Mouse (Mus musculus) urinary bladder, postnatal 36 days (tissue): ENCODE measurements around the gene Xrn1.
"Not testable (repeated sequence)": the region's sequence is repeated elsewhere in the genome, so short reads cannot be mapped to it uniquely, and the experiment has no call there.

Experiments used
- DNase-seq, 2 experiments: peaks; one replicate each; pipeline ENCODE4 v3.0.0; 2022; ENCODE audit warnings: low spot score in 2 of 2, mixed read lengths in 1 of 2

The Xrn1 gene

DNA sequence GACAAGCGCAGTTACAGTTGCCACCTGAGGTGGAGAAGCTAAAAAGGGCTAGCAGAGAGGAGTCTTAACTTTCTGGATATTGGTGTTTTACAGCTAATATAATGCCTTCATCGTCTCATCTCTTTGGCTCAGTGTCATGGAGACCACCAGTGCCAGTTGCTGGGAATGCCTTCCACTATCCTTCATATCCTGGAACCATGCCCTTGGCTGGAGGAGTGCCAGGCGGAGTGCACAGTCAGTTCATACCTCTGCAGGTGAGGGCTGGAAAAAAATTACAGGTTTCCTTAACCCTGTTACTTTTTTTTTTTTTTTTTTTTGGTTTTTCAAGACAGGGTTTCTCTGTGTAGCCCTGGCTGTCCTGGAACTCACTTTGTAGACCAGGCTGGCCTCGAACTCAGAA is 96.9 kb downstream of the Xrn1 start:
- DNase-seq: no peak

DNA sequence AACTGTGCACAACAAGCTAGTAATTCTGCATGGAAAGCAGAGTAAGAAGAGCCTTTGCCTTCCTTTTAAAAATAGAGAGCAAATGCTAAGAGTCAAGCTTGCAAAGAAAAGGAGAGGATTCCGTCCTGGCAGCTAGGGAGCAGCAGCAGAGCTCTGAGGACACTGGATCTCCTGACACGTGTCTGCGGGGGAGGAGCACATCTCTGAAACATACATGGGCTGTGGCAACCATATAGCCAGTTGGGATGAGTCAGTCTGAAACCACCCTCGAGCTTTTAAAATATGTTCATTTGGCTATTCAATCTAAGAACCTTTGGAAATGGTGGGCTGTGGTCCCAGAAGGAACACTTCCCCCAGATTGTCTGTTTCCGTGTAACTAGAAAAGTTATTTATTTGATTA is 100.3 kb downstream of the Xrn1 start:
- DNase-seq: no peak

DNA sequence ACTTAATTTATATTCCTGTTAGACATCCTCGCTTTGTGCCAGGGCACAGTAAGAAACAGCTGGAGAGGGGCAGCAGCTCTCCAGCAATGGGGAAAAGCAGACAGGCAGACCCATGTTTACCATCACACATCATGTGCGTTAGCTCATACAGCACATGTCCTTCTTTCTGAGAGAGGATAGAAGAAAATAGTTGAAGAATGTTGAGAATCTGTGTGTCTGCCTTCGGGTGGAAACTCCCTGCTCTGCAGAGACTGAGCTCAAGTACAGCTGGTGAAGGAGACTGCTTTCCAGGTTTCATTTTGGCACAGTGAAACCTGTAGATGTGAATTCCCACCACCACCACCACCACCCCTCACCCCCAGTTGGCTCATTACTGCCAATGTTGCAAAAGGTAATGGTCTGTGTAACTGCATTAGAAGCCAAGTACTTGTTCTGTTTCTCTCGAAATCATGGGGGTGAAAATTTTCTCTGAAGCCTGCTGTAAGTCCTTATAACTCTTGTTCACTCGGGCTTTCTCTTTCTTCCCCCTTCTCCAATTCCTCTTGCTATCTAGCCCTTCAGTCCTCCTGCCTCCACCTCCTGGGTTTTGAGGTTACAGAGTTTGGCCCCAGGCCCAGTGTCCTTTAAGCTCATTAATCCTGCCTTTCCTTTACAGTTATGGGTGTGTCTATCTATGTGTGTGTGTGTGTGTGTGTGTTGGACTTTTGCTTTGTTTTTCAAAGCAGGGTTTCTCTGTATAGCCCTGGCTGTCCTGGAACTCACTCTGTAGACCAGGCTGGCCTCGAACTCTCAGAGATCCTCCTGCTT is 102.1 kb downstream of the Xrn1 start:
- no peak for DNase-seq

DNA sequence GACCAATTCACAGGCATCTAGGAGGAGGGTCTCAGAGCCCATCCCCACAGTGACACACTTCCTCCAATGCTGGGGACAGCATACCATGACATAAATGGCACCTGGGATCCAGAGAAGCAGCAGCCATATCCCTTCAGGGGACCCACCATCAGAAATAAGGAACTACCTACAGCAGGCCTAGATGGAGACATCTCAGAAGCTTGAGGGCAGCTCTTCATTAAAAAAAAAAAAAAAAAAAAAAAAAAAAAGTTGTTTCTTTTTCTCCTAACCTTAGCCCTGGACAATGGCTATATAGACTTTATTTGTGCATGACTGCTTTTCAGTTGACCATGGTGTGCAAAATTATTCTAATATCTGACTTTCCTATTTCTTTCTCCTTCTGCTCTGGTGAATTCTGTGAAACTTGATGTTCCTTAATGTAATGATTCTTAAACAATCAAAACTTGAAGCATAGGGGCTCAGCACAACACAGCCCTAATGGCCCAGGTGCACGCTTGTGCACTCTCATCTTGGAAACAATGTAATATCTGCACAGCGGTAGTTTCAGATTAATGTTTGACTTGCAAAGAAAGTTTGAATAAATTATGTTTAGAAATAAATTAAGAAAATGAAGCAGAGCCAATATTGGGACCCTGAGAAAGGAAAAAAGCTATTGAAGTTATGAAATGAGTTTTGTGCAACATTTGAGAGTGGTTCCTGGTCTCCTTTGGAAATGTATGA is 108.7 kb downstream of the Xrn1 start:
- no peak for DNase-seq

DNA sequence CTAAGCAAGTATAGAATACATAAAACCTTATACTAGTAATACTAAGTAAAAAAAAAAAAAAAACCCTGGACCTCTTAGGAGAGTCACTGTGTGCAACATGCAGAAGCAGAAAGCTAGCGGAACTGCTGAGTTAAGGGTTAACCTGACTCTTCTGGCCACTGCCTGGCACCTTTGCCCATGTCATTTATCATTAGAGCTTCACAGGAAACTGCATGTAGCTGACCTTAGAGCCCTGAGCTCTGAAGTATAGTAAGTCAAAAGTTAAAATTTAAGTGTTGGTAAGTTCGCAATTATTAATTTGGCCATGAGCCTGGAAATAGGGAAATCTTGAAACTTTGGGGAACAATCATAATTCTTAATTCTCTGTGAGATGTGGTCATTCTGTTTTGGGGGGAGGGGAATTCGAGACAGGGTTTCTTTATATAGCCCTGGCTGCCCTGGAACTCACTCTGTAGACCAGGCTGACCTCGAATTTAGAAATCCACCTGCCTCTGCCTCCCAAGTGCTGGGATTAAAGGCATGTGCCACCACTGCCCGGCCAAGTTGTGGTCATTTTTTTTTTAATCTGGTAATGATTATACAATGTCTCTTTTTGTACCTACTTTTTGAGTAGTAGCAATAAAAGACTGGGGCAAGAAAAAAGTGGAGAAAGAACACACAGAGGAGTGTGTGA is 109.4 kb downstream of the Xrn1 start:
- DNase-seq: no peak

DNA sequence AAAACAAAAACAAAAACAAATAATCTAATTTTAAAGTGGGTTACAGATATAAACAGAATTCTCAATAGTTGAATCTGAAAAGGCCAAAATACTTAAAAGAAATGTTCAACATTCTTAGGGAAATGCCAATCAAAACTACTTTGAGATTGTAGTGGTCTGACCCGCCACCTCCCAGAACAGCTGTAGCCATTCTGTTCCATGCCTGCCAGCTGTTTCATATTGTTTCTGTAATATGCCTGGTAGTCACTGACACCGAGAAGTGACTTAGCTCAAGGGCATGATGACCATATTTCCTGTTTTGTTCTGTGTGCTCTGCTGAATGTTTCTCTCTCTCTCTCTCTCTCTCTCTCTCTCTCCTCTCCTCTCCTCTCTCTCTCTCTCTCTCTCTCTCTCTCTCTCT is 112.9 kb downstream of the Xrn1 start:
- DNase-seq: no peak

DNA sequence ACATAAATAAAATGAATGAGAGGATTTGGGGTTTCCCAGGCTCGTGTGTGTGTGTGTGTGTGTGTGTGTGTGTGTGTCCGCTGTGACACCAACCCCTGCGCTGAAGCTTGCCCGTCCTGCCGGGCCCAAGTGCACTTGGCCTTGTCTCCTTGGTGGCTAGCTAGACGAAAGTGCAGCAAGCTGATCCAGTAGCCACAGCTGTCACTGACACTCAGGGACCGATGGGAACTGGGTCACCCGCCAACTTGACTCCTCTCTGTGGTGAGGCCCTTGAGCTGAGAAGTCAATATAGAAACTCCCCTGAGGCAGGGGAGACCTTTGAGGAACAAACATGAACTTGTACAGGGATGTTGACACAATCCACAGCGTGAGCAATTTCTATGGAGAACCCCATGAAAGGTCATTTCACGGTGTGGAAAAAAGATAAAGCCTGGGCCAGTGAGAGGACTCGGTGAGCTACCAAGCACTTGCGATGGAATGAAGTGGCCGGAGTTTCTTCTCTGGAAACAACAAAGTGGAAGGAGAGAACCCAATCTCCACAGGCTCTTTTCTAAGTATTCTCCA is 124.3 kb downstream of the Xrn1 start:
- no peak for DNase-seq

DNA sequence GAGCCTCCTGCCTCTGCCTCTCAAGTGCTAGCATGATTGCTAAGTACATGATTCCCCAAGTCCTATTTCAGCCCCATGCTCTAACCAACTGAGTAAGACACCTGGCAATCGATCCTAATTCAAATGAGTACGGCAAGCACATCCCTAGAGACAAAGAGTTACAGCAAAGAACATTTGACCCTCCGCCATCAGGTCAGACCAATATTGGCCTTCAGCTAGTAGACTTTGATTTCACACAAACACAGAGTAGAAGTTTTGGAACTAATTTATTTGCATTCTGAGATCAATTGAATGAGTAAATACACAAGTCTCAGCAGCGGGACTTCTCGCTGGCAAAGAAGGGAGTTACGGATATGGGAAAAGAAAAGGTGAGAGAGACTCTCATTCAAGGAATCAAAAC is 130.7 kb downstream of the Xrn1 start:
- no peak for DNase-seq

DNA sequence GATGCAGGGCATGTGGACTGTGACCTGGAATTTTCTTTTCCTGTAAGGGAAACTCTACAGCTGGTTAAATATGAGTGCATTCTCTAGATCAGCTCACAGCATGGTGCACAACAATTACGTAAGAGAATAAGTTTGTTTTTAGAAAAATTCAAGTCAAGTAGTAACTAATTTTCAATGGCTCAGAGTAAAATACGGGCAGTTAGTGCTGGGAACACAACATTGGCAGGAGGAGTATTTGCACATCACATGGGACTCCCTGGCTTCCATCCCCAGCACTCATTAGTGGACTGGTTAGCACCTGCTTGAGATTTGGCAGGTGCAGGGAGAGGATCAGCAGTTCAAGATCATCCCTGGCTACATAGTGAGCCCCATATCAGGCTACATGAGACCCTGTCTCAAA is 133.1 kb downstream of the Xrn1 start:
- no peak for DNase-seq

DNA sequence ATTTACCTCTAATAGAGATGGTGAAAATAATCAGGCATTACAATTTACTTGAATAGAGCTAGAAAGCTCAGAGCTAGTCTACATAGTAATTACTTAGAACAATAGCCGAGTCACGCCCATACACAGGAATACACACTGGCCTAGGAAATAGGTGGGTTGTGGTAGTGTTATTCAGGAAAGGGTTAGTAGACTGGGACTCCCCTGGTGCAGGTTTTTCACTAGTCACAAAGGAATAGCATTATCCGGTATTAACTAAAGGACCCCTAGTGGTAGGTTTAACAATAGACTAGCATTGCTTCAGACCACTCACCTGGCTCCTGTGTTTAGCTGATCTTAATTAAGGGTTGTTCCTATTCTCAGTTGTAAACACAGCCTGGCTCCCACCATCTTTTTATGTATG is 133.9 kb downstream of the Xrn1 start:
- DNase-seq: not testable (repeated sequence)

DNA sequence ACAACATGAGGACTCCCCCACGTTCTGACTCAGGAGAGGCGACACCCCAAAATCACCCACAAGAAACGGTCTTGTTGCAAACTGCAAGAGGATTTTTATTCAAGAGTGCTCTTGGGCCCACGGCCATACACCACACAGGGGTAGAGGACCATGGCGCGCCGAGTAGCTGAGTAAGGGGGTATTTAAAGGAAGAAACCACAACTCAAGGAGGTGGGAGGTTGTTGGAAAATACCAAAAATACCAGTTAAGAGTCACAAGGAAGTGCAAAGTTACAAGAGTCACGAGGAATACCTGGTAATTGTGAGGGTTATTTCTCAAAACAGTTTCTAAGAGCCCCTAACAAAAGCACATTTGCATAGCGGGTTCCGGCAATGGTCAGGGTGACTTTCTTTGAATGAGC is 138.1 kb downstream of the Xrn1 start:
- not testable (repeated sequence) for DNase-seq

DNA sequence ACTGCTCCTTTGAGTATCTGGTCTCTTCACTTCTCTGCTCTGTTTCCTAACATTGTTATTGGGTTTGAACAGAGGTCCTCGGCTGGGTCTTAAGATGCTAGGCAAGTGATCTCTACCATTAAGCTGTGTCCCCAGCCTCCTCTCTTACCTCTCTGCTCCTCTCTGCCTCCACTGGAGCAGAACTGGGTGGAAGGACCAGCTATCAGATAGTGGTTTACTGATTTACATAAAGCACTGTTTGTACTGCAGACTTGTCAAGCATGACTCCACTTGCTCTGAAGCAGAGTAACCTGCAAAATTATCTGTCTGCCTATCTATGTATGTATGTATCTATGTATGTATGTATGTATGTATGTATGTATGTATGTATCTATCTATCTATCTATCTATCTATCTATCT is 138.7 kb downstream of the Xrn1 start:
- DNase-seq: no peak

DNA sequence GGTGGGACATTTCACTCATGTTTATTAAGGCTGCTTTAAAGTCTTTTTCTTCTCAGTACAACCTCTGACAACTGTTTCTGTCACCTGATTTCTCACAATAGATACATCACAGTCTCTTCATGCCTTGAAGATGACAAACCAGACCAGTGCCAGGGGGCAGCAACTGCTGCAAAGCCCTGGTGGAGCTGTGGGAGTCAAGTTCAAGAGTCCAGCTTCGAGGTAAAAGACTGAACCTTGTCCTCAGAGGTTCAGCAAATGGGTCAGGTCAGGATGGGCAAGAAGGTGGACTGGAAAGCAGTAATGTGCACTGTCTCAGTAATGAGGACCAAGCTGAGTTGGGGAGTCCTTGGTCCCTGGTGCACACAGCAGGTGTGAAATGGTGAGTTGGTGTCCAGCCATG is 139.8 kb downstream of the Xrn1 start:
- DNase-seq: no peak

DNA sequence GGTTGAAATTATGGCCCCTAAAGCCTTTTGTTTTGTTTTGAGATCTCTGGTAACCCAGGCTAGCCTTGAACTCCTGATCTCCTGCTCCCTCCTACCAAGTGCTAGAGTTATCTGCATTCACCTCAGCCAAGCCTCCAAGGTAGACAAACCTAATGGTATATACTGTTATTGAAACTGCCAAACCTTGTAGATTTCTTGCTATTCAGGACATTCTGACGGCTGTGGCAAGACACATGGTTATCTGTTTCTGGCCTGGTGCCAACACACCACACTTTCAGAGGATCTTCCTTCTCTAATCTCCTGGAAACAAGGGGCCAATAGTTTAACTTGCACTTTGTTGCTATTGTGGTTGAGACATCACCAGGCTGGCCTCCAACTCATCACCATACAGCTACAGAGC is 140.6 kb downstream of the Xrn1 start:
- DNase-seq: no peak

DNA sequence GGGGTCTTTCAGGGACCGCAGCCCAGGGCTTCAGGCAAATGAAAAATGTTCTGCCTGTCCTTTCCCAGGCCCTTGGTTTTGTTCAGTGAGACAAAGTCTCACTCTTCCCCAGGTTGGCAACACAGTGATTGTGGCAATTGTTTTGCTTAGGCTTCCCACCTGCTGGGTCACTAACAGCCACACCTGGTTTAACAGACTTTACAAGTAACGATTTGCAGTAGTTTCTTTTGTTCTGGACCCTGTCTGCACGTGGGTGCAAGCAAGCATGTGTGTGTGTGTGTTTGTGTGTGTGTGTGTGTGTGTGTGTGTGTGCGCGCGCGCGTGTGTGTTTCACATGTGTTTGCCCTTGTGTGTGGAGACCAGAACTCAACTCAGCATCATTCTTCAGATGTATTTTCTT is 148.3 kb downstream of the Xrn1 start:
- DNase-seq: no peak
